Mouse (Mus musculus) yolk sac, embryonic 10.5 days (tissue): Measurements from ENCODE around the gene Zfp580.

ENCODE experiments used
- DNase-seq: peaks from one replicate; pipeline ENCODE4 v3.0.0-alpha.2; 2017; ENCODE audit warnings: low spot score

The Zfp580 gene

DNA sequence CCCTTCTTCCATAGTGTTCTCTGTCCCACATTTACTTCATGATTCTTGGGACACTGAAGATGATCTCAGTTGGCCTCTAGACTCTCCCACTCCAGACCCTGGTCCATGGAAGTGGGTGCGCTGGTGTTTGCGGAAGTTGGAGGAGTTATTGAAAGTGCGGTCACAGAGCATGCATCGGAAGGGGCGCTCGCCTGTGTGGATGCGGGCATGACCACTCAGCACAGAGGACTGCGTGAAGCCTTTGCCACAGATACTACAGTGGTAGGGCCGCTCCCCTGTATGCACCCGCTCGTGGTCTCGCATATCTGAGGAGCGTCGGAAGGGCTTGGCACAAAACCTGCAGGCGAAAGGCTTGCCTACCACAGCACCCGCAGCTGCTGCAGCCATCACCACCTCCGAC lies 15.7 kb upstream of the Zfp580 start:
- no peak for DNase-seq

DNA sequence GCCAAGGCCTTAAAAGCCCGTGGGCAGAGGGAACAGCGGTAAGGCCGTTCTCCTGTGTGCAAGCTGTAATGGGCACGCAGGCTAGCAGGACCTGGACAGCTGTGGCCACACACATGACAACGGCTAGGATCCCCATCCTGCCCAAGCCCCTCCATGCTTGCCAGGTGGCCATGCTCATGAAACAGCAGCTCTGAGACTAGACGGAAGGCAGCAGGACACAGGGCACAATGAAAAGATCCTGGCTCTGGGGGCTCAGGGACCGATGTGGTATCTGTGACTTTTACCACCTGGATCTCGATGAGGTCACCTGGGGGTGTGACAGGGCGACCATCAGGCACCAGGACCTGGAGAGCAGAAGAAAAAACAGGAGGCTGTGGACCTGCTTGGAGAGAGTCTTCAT lies 15.2 kb upstream of the Zfp580 start:
- DNase-seq, result no peak

DNA sequence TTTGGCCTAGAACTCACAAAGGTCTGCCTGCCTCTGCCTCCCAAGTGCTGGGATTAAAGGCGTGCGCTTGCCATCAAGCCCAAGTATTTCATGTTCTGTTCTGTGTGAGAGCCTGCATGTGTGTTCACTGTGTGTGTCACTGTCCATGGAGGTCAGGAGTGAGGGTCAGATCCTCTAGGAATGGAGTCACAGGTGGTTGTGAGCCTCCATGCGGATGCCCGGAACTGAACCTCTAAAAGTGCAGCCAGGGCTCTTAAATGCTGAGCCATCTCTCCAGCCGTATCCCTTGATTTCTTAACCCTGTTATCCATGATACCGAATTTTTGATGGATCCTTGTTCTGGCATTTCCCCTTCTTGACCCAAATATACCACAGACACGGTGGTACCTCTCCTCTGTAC lies 14.3 kb upstream of the Zfp580 start:
- DNase-seq, result no peak

DNA sequence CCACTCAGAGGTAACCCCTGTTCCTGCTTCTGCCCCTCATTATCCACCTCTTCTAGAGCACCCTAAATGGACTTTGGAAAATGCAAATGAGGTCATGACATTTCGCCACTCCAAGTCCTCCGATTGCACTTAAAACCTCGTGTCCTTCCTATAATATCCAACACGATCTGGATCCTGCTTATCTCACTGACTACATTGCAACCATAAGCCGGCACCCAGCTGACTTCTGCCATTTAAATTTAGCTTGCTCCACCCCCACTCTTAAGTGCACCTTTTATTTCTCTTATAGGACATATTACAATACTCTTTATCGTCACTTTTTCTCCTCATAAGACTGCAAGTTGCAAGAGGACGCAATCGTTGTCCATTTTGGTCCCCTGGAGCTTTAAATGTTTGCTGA lies 13.9 kb upstream of the Zfp580 start:
- no peak for DNase-seq

DNA sequence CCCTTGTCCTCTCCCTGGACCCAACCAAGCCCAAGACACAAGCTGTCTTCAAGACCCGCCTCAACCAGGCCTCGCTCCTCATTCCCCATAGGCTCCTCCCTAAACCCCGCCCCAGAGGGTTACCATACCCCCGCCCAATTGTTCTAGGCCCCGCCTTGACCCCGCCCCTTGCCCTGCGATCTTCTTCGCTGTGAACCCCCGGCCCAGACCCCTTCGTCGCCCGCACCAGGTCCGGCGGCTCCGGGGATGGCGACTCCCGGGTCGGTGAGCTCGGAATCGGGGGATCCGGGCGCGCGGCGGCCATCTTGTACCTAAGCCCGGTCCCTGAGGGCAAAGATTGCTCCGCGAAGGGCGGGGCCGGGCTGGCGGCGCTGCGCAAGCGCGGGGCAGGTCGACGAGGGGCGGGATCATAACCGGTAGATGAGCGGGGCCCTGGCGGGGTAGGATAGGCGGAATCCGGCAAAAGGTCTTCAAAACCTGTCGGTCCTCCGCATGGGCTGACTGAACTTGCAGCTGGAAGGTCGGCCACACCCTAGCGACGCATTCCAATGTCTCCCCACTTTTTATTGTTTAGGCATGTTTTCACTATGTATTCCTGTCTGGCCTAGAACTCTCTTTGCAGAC lies 13.1 kb upstream of the Zfp580 start, which contains the start of gene Zfp784:
Gene Zfp784, minus strand, starts transcription at position 338 of the 624 bp plus-strand sequence.
- DNase-seq, result peak; percentile 94

DNA sequence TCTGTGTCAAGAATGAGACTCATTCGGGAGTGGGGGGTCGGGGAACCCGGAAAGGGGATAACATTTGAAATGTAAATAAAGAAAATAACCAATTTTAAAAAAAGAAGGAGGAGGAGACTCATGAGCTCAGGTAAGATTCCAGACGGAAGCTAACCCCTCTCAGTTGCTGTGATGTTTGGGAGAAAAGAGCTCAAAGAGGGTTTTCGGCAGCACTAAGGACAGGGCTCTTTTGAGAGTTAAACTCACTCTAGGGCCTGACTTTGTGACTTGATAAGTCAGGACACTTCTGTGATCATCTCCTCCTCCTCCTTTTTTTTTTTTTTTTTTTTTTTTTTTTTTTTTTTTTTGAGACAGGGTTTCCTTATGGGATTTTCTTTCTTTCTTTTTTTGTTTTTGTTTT lies 12.4 kb upstream of the Zfp580 start:
- no peak for DNase-seq

DNA sequence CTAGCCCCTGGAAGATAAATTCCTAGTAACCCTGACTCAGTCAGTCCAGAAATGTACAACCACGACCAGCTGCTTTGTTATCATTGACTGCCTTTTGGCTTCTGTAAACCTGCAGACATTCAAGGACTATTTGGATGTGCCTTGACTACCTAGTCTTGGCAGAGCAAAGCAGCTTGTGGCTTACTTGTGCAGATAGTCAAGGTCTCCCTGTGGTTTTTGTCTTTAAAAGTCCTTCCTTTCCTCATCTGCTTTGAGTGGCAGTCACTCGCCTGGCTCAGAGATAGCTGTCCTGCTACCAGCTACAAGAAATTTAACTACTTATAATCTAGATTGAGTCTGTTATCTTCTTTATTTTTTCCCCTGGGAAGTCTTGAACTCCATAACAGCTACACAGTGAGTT lies 6.4 kb upstream of the Zfp580 start:
- DNase-seq, result no peak

DNA sequence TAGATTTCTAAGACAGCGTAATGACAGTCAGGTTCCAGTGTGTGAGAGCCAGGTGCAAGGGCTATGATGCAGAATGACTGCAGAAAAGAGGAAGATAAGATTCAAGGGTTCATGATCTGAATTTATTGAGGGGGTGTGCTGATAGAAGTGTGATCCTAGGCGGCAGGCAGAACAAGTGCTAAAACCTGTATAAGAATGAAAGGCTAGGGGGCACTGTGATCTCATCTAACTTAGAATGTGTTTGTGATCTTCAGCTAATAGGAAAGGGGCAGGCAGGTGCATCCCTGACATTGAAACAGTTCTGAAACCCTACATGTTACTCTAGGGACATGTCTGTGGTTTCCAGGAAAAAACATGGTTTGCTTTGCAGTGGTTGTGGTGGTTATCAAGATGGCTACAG lies 5.2 kb upstream of the Zfp580 start:
- DNase-seq, result no peak

DNA sequence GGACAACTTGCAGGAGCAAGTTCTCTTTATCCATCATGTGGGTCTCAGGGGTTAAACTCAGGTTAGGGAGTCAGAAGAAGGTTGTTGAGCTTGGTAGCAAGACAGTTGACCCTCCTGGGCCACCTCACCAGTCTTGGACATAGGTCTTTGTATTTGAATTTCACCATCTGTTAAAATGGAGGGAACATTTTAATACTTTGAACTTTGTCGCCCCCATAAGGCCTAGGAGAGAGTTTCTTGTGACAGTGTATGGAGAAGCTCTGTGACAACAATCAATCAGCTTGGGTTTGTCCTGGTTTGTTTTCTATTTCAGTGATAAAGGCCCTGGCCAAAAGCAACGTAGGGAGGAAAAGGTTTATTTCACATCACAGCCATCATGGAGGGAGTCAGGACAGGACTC lies 4.0 kb upstream of the Zfp580 start:
- DNase-seq, result no peak

DNA sequence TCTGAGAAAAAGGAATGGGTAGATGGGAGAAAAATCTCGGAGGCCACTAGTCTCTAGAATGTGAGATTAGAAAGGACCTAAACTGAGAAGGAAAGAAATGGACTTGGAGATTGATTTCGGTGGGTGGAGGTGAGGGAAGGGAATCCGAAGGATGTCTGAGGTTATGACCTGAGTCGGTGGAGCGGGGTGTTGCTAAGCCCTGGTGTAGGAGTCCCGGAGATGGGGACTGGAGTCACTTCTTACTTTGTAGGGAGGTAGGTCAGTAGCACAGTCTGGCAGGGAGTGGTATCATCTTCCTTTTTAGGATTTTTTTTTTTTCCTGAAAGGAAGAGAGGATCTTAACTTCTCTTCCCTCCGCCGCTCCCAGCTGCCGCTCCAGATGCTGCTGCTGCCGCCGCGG lies 1.1 kb downstream of the Zfp580 start:
- no peak for DNase-seq

DNA sequence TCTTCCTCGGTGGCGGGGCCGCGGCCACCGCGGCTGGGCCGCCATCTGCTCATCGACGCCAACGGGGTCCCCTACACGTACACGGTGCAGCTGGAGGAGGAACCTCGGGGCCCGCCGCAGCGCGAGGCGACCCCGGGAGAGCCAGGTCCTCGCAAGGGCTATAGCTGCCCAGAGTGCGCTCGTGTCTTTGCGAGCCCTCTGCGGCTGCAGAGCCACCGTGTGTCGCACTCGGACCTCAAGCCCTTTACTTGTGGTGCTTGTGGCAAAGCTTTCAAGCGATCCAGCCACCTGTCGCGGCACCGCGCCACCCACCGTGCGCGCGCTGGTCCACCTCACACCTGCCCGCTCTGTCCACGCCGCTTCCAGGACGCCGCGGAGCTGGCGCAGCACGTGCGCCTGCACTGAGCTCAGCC lies 1.6 kb downstream of the Zfp580 start:
- no peak for DNase-seq

DNA sequence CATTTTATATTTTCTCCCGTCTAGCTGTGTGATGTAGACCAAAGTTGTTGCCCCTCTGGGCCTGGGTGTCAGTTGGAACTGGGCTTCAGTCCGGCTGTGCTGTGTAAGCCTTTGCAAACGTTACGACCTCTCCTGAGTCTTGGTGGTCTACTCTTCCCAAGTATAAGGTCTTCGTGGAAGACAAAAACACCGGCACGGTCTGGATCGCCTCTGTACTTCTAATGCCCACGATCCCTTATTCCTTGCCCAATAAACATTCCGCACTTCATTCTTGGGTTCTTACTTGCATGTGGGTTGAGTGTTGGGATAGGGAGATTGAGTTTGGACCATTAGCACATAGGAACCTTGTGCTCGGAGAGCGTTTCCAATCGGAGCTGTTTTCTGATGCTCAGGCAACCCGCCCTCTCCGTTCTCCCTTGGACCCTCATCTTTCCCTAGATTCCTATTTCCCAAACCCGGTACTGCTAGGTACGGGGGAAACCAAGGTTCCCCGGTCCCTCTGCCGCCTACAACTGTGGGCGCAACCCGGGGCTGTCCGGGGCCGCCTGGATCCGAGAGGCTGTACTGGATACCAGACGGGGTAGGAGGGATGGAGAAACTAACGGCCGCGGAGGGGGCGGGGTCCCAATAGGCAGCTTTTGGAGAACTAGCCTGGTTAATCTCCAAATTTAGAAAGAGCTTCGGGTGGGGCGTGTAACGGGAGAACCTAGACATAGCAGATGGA lies 2.3 kb downstream of the Zfp580 start:
- no peak for DNase-seq

DNA sequence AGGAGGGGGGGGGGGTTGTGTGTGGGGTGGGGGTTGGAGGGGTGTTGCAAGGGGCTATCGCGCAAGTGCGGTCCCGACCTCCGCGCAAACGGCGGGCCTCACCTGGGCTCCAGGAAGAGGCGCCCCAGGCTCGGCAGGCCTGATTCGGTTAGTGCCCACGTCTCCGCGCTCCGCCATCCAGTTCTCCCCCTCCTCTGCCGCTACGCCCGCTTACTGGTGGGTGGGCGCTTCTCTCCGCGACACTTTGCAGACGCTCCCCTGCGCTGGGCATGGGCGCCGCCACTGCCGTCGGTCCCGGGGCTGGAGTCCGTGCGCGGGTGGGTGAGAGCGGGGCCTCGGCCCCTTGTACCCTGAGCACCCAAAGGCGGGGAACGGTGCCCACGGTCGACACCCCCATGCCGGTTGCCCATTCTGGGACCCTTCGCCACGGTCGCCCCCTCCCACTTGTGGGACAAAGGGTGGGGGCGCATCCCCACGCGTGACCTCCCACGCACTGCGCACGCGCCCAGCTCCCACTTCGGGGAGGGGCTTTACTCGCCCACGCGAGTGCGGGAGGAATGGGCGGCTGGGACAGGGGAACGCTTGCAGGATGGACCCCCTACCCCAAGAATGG lies 5.4 kb downstream of the Zfp580 start:
- no peak for DNase-seq

DNA sequence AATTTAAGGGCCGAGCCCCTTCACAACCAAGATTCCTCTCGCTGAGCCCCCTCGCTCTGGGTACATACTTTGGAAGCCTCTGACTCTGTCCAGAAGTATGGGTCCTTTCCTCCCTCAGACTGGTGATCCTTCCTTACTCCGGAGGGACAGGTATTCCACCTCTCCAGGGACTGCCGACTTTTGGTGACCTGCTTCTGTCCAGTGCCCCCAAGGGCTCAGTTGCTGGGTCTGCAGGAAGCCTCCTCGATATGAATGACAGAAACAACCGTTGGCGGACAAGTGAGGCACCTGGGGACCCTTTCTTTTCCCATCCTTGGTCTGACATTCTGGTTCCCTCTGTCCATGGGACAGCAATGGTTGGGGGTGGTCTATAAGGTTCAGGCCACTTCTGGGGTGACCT lies 6.0 kb downstream of the Zfp580 start:
- DNase-seq, result no peak

DNA sequence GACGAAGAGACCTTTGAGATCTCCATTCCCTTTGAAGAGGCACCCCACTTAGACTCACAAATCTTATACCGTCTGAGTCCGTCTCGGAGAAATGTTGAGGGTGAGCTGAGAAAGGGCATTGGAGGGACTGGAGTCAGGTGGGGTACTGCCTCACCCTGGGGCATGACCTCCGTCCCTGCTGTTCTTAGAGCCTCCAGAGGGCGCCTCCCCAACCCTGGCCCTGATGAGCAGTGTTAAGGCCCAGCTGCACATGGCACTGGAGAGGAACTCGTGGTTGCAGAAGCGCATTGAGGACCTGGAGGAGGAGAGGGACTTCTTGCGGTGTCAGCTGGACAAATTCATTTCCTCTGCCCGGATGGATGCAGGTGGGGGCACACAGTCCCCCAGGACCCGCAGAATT lies 6.5 kb downstream of the Zfp580 start:
- no peak for DNase-seq

DNA sequence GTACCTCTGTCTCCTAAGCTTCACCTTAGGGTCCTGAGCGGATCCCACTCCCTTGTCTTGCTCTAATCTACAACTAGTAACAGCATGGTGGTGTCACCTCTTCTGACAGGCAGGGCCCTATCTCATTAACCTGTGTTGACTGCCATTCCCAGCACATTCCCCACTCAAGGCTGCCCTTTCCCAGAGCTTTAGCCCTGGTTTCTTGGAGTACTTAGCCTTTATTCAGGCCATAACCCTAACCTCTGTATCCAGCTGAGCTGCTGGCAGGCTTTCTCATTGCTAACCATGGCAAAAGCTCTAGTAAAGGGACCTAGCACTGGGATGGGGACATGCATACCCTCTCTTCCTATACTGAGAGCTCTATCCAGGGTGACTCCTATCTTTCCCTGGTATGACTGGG lies 7.3 kb downstream of the Zfp580 start:
- no peak for DNase-seq

DNA sequence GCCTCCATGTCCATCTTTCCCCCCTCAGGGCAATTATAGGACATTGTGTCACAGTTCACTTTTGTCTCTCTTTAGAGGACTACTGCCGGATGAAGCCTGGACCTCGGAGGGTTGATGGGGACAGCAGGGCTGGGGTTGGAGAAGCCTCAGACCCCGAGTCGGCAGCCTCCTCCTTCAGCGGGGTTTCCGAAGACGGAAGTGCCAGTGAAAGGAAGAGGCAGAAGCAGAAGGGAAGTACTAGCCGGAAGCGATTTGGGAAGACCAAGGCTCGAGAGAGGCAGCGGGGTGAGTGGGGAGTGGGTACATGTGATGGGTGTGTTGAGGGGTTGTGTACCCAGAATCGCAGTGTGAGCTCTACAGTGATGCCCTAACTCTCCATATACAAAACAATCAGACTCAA lies 8.1 kb downstream of the Zfp580 start:
- DNase-seq, result no peak

DNA sequence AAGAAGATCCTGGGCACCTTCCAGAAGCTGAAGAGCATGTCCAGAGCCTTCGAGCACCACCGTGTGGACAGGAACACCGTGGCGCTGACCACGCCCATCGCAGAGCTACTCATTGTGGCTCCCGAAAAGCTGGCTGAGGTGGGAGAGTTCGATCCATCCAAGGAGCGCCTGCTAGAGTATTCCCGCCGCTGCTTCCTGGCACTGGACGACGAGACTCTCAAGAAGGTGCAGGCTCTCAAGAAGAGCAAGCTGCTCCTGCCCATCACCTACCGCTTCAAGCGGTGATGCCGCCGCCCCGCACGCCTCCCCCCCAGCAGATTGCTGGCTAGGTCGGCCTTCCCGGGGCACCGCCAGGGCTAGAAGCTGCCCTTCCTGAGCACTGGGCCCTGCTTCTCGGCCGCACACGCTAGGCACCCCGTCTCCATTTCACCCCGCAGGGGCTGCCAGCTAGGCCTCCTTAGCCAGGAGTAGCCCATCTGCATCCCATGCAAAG lies 8.9 kb downstream of the Zfp580 start:
- DNase-seq, result peak; percentile 73

DNA sequence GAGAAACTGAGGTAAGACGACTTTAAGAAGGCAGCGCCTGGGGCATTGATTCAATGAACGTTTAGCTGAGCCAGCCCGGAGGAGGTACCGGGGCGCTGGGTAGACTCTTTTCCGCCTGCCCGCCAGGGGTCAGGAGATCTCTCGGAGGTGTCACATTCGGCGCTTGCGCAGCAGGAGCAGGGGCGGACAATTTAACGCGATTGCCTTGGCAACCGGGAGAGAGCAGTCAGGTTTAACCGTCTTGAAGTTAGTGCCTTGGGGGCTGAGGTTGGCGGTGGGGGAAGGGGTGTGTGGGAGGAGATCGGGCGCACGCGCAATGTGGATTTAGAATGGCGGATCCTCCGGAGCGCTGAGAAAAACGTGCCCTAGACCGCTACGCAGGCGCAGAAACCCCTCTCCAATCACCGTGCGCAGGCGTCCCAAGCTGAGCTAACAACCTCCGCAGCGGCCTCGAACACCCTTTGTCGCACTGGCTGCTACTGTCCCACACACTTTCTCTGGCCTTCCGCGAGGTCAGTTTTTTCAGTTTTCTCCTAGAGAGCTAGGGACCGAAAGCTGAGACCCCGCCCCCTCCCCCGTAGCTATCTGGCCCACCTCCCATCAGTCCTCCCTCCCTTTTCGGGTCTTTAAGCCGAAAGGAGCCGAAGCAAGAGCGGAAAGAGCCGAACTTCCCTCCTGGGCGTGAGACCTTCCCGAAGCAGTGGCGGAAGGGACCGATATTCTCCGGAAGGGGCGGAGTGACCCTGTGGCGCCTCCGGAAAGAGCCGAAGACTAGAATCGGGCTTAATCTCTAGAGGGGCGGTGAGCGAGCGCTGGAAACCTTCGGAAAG lies 9.8 kb downstream of the Zfp580 start:
- peak; percentile 97 for DNase-seq

DNA sequence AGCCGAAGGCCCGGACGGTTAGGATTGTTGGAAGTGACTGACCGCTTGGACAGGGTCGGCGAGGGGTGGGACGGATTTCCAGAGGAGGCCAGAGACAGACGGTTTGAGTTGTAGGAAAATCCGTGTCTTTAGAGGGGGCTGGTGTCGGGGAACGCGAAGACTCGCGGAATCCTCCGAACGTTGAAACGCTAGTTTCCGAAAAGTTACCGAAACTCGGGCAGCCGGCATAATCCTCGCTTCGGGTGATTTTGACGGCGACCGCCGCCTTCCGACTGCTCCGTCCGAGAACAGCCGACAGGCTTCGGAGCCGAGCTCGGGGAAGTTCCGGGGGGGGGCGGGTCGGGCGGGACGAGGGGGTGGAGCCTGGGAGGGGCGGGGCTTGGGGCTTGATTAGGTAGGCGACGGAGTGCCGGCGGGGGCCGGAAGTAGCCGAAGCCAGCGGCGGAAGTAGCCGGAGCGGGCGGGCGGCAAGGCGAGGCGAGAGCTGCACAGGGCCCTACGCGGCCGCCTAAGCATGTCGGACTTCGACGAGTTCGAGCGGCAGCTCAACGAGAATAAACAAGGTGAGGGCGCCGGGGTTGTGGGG lies 10.5 kb downstream of the Zfp580 start, which contains the start of gene U2af2:
Gene U2af2, plus strand, starts transcription at position 370 of the 586 bp plus-strand sequence.
- peak; percentile 97 for DNase-seq

DNA sequence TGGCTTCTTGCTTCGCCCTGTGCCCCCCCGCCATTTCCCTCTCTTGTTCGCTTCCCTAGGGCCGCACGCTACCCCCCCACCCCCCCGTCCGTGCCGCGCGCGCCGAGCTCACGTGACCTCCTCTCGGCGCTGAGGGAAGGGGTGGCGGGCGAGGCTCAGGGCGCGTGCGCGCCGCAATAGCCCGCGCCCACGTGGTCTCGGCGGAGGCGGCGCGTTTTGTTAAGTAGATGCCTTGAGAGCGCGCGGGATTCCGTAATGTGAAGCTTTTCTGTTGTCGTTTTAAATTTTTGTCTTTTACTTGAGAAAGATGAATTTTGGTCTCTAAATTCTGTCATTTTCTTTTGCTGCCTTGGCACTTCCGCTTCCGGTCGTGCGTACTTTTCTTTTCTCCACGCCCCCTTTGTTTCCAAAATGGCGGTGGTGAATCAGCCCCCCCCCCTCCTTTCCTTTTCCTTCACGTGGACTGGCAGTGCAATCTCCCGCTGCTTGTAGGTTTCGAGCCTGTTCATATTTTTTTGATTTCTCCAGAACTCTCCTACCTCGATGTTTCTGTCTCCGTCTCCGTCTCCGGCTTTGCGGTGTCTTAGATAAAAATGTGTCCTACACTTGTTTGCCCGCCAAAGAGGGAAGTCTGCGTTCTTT lies 11.1 kb downstream of the Zfp580 start:
- DNase-seq, result peak; percentile 91
